Mouse (Mus musculus) ES-Bruce4 (cell line): ENCODE measurements around the gene A930009A15Rik. TPM values are rescaled to one million over a fixed set of nuclear protein-coding genes. Genes with fewer than 3 reads are reported as not detected.

Experiments used
- H3K27ac ChIP-seq: 2 replicates; pipeline ENCODE4 v1.5.1; 2012; ENCODE audit warnings: low read length, inconsistent platforms; ENCODE audit not compliant: insufficient read depth
- H3K27me3 ChIP-seq: 2 replicates; pipeline ENCODE4 v1.6.1; 2012; ENCODE audit warnings: mild to moderate bottlenecking, low read length, inconsistent platforms; ENCODE audit not compliant: control insufficient read depth, poor library complexity, insufficient read depth, severe bottlenecking
- H3K36me3 ChIP-seq: 2 replicates; pipeline ENCODE4 v1.6.1; 2012; ENCODE audit warnings: inconsistent platforms, mild to moderate bottlenecking, low read length, moderate library complexity; ENCODE audit not compliant: control insufficient read depth, poor library complexity, insufficient read depth, severe bottlenecking
- H3K4me1 ChIP-seq: one replicate; pipeline ENCODE4 v1.8.1; 2011; ENCODE audit warnings: low read length; ENCODE audit not compliant: control insufficient read depth, insufficient read depth
- H3K4me3 ChIP-seq: 2 replicates; pipeline ENCODE4 v1.5.1; 2011; ENCODE audit warnings: low read depth, mild to moderate bottlenecking, low read length
- H3K9ac ChIP-seq: 2 replicates; pipeline ENCODE4 v1.6.1; 2012; ENCODE audit warnings: low read depth, mild to moderate bottlenecking, inconsistent platforms; ENCODE audit not compliant: poor library complexity, severe bottlenecking
- H3K9me3 ChIP-seq: replicated peaks from 2 replicates; pipeline ENCODE4 v1.6.1; 2012; ENCODE audit warnings: mild to moderate bottlenecking, low read length, inconsistent platforms; ENCODE audit not compliant: control insufficient read depth, poor library complexity, insufficient read depth, severe bottlenecking
- CTCF ChIP-seq: IDR thresholded peaks from one replicate; pipeline ENCODE4 v1.8.1; 2011; ENCODE audit warnings: low read depth, low read length
- EP300 ChIP-seq: IDR thresholded peaks from 2 replicates; pipeline ENCODE4 v1.6.1; 2011; ENCODE audit warnings: low read depth, low read length; ENCODE audit not compliant: insufficient read depth
- POLR2A ChIP-seq: IDR thresholded peaks from one replicate; pipeline ENCODE4 v1.8.1; 2011; ENCODE audit warnings: low read length; ENCODE audit not compliant: insufficient read depth
- polyA plus RNA-seq: library from polyadenylated mRNA; stranded (reverse); fragments of >200 nt; gene quantifications from 2 replicates; pipeline ENCODE4 v1.2.4, GENCODE M21; 2011; ENCODE audit warnings: low read depth; ENCODE audit not compliant: missing spikeins, insufficient read depth, insufficient read length

The A930009A15Rik gene
- polyA plus RNA-seq, 1 experiment, result not detected

DNA sequence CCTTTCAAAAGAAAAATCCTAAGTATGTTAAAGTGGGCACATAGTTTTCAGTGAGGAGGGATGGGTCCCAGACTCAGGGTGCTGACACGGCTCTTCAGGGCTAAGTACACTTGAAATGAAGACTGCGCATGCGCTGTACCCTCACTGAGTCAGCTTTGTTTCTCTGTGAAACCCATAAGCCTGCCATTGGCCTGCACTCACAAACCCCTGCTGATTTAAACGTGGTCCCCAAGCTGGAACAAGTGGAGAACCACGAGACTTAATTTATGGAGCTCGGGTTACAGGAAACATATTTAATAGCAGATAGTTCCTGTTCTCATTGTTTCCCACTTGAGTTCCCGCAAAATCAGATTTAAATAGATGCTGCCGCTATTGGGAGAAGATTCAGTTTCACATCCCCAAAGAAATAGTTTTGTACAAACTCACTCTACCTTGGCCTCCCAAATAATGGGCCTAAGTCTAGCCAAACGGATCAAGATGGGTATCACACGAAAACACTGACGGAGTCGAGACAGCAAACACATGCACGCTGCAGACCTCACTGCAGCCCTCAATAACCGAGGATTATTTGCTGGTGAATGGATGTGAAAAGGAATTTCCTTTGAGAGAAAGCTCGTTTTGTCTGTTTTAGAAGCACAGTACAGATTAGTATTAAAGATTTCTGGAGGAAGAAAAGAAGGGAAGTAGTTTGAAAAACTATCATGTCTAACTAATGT lies 54.3 kb downstream of the A930009A15Rik start:
- no peak for TF ChIP-seq EP300
- no peak for TF ChIP-seq POLR2A
- TF ChIP-seq CTCF, result no peak
- no peak overlapping the region for H3K27ac ChIP-seq
- no peaks in the 10 kb centered on the region for H3K9me3 ChIP-seq
- H3K4me3 ChIP-seq, result no peak overlapping the region
- H3K36me3 ChIP-seq, result no peaks in the 10 kb centered on the region
- no peaks in the 10 kb centered on the region for H3K27me3 ChIP-seq
- no peak overlapping the region for H3K9ac ChIP-seq
- no peaks in the 10 kb centered on the region for H3K4me1 ChIP-seq

- H3K27ac ChIP-seq, result no peak overlapping the region
- TF ChIP-seq CTCF (no peak), POLR2A (no peak), EP300 (no peak)
- H3K9ac ChIP-seq, result no peak overlapping the region
- no peak overlapping the region for H3K4me3 ChIP-seq
- no peaks in the 10 kb centered on the region for H3K4me1 ChIP-seq
- H3K36me3 ChIP-seq, result no peaks in the 10 kb centered on the region
- no peaks in the 10 kb centered on the region for H3K9me3 ChIP-seq
- no peaks in the 10 kb centered on the region for H3K27me3 ChIP-seq
These were observed 55.2 kb downstream of the A930009A15Rik start for GRCm38 (mm10) chr10:115624957-115625356.

DNA sequence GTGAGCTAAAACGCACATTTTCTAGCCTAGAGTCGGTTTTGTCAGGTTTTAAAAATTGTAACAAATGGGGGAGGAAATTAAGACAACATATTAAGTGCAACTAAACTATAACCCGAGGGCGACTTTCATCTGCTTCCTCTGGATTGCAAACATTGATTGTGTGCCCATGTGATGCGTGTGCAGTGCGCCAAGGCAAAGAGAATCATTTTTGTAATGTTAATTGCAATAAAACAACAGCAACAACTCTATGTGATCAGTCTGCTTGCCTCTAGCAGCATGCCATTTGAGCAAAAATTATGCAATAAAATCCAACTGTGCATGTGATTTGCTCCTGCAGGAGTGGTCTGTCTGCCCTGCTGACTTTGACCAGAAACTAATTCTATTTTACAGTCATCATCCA lies 56.9 kb downstream of the A930009A15Rik start:
- no peak for TF ChIP-seq CTCF
- no peak for TF ChIP-seq POLR2A
- TF ChIP-seq EP300, result no peak
- H3K4me1 ChIP-seq, result no peaks in the 10 kb centered on the region

More for the DNA sequence above, 56.9 kb downstream of the A930009A15Rik start:
- H3K36me3 ChIP-seq, result no peaks in the 10 kb centered on the region
- H3K27ac ChIP-seq, result no peak overlapping the region
- H3K9ac ChIP-seq, result no peak overlapping the region
- no peak overlapping the region for H3K4me3 ChIP-seq
- H3K9me3 ChIP-seq, result no peaks in the 10 kb centered on the region
- no peaks in the 10 kb centered on the region for H3K27me3 ChIP-seq

Other genes starting within 250 kb of the A930009A15Rik start
- 28.3 and 29.1 TPM in 2 replicates for gene Tmem19, start 207.5 kb upstream of the A930009A15Rik start, polyA plus RNA-seq
- 10.1 and 12.9 TPM in 2 replicates for gene Thap2, start 185.5 kb upstream of the A930009A15Rik start, polyA plus RNA-seq
- 100 and 107 TPM in 2 replicates for gene Zfc3h1, start 185.0 kb upstream of the A930009A15Rik start, polyA plus RNA-seq
- gene Lgr5, start 17.8 kb downstream of the A930009A15Rik start, polyA plus RNA-seq, result 0.27 TPM in 1 of 2 replicates, not detected in the other
- gene Tspan8, start 246.8 kb downstream of the A930009A15Rik start, polyA plus RNA-seq, result 0.58 TPM in 1 of 2 replicates, not detected in the other